Mouse (Mus musculus) MN1 (cell line): Measurements from ENCODE around the gene Lins1.
A peak's percentile ranks its signal among the peaks of the same experiment; 100 is the strongest.

Experiments used
- DNase-seq: peaks from one replicate; pipeline ENCODE4 v3.0.0-alpha.2; 2016; ENCODE audit warnings: low spot score

The Lins1 gene

DNA sequence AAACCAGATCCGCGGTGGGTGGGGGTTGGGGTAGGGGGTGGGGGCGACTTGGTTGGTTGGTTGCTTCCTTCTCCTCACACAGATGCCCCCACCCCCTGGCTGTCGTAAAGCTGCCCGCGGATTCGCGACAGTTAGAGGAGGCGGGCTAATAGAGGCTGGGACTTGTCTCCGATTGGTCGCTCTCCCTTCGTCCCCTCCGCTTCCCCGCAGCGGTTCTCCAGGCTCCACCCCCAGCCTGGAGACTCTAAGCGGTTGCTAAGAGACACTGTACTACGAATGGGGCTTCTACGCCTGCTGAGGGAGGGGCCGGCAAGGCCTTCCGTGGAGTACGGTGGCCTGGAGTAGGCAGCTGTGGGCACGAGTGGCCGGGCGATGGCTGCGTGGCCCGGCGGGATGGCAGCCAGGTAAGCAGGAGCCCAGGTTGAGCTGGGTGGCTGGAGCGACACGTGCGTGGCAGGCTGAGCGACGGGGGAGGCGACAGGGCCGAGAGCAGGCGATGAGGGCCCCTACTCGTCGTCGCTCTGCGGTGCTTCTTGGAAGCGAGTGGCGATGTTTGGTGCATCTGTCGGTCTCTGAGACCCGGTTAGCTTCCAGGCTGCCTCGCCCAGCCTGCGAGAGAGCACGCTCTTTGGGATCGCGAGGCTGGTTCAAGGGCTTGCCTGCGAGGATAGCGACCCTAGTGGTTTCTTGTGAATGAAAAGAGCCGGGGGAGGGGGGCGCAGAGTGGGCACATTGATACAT is at the start of gene Lins1:
Gene Lins1, plus strand, starts transcription at position 270 of the 741 bp plus-strand sequence.
- DNase-seq = peak; percentile 98

DNA sequence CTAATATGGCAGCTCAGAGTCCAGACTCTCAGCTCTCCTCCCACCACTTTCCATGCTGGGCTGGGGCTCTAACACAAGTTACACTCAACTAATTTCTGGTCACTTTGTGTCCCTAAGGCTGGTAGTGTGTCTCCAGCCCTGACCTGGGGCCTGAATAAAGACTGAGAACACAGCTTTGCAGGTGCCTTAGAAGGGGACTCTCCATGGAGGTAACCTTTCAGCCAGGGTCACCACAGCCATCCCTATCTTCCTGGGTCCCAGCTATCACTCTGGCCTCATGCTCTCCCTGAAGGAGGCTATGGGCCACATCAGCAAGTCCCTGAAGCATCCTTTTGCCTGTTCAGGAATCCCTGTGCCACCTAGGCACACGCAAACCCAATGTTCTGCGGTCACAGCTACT is 44.0 kb upstream of the Lins1 start:
- DNase-seq = no peak

DNA sequence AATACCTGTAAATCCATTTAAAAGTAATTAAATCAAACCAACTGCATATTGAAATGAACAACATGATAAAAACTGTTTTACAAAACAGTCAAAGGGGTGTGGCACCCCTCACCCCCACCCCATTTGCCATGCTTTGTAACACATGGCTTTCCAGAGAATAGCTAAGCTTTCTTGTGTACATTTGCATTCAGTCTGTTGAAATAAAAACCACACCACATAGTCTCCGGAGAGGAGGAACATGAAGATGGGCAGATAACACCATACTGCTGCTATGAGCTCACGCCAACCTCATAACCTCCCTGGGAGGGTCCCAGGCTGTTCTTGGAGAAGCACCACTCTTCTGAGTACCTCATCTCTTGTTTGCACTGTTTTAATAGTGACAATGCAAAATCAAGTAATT is 40.5 kb upstream of the Lins1 start:
- no peak for DNase-seq

DNA sequence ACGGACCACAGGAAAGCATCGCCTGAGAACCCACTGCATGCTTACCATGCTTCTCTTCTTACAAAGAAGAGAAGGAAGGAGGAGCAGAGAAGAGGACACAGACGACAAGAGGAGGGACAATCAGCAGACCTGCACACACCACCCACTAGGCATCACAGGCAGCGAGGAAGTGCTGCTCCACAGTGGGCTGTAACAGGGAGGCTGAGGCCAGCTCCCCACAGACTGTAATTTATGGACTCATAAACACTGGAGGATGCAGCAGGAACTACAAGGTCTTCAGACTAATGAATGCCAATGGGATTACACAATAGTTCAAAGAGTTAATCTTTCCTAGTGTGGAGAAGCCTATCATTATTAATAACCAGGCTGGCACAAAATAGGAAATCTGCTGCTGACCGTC is 38.8 kb upstream of the Lins1 start:
- no peak for DNase-seq

DNA sequence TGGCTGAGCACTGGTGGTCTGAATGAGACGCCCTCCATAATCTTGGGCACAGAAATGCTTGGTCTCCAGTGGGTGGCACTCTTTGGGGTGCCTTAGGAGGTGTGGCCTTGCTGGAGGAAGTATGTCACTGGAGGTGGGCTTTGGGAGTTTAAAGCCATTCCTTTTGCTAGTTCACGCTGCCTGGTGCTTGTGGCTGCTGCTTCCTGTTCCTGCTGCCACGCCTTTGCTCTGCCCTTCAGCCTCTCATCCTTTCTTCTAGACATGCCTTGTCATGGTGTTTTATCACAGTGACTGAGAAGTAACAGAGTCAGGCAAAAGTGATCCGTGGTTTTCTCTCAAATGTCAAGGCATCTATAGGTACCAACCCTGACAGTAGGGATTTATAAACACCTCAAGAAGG is 37.5 kb upstream of the Lins1 start:
- DNase-seq = no peak

DNA sequence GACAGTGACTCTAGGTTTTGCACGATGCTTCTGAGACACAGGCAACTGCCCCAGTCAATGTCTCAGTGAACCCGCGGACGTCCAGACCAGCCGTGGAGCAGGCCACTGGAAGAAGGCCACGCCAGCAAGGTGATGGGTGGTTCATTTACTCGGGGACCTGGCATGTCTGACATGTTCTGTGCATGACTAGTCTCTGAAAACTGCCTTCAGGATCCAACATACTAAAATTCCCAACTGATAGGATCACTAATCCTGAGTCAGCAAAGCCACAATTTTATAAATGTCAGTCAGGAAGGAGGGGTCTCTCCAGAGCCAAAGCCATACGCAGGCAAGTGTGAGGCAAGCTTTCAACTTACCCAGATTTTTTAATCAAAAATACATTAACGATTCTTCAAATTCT is 36.1 kb upstream of the Lins1 start:
- DNase-seq = no peak

DNA sequence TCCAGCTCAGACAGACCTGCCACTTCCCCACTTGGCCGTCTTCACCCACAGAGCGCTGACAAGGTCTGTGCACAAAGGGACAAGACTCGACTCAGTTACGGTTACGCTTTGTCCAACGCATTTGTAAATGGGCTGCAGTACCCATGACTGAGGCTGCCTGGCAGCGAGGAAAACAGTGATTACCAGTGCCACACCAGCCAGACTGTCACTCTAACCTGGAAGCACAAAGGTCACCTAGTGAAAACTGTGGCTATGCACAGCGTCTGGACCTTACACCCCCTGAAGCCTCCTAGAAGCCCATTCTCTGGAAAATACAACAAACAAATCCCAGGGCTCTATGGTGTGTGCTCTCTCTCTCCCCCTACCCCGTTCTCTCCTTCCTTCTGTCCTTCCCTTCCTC is 34.2 kb upstream of the Lins1 start:
- no peak for DNase-seq

DNA sequence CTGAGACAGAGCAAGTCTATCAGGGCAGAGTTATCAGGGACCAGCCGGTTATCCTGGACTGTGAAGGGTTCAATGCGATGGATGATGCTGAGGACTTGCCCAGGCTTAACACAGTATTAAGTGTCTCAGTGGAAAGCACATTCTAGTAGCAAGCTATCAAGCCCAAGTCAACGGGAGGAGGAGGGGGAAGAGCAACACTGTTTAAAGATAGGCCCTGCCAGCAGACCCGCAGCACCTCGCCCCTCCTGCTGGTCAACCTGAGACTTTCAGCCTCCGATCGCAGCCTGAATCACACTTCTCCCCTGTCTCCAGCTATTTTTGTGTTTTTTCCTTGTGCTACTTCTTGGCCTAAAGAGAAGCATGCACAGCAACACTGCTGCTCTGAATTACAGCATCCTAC is 29.4 kb upstream of the Lins1 start:
- peak; percentile 9 for DNase-seq

DNA sequence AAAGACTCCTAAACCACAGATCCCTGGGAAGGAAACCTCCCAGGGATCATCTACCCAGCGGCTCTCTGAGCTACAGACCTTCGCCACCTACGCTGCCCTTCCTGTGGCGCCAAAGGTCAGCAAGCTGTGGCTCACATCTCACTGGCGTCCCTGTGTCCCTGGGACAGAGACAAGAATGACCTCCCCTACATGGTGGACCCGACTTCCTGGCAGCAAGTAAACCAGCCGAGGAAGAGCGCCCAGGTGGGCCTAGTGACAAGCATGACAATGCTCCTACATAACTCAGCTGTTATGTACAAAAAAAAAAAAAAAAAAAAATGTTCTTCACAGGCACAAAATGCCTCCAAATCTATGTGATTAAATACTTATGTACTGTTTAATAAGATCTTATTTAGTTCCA is 28.7 kb upstream of the Lins1 start:
- no peak for DNase-seq

DNA sequence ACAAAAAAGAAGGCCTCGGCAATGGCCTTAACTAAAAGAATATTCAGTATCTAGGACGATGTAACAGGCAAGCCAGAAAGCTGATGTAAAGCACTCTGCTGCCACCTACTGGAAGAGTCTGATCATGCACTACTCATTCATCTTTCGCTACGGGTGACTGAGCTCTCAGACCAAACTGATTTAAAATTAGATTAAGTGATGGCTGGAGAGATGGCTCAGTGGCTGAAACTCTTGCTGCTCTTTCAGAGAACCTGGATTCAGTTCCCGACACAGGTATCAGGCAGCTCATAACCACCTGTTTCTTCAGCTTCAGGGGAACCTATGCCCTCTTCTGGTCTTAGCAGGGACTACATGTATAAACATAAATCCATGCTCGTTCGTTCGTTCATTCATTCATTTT is 28.1 kb upstream of the Lins1 start:
- DNase-seq = peak; percentile 82

DNA sequence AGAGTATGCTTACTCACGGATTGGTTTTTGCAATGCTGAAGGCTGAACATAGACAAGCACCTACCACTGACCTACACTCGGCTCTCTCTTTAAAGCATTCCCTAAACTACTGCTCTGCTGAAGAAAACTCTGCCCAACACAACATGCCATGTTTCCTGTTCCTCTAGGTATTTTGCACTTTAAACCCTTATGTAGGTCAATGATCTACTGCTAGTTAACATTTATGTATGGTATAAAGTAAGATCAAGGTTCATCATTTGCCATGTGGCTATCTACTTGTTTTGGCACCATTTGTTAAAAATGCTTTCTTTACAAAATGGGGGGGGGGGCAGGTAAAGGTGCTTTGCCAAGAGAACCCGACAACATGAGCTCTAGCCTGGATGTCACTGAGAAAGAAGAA is 26.1 kb upstream of the Lins1 start:
- no peak for DNase-seq

DNA sequence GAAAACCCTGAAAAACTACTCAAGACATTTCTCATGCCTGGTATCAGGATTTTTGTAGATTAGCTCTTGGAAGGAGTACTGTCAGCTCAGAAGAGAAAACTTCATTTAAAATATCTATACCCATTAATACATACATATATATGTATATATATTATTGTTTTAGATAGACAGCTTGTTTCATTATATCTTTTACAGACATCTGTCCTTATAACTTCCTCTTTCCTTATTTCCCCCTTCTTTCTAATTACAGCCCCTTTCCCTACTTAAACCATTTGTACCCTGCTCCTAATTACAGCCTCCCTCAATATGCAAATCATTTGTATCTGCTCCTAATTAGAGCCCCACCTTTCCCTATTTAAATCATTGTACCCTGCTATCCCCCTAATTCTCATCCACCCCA is 22.6 kb upstream of the Lins1 start:
- DNase-seq = no peak

DNA sequence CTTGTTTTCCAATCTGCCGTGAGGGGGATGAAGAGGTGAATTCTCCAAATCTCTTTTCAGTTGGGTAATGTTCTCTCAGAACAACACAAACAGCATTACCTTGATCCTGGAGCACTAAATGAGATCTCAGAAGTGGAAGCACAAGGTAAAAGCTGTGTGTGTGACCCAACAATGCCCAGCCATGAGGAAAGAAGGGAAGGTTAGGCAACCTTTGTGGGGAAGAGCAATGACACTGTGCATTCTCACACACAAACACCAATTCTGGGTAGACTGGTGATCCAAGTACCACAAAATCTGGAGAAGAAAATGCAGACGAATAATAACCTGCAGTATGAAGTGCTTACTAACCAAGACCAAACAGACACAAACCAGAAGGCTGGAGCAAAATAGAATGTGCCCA is 13.9 kb upstream of the Lins1 start:
- DNase-seq = no peak

DNA sequence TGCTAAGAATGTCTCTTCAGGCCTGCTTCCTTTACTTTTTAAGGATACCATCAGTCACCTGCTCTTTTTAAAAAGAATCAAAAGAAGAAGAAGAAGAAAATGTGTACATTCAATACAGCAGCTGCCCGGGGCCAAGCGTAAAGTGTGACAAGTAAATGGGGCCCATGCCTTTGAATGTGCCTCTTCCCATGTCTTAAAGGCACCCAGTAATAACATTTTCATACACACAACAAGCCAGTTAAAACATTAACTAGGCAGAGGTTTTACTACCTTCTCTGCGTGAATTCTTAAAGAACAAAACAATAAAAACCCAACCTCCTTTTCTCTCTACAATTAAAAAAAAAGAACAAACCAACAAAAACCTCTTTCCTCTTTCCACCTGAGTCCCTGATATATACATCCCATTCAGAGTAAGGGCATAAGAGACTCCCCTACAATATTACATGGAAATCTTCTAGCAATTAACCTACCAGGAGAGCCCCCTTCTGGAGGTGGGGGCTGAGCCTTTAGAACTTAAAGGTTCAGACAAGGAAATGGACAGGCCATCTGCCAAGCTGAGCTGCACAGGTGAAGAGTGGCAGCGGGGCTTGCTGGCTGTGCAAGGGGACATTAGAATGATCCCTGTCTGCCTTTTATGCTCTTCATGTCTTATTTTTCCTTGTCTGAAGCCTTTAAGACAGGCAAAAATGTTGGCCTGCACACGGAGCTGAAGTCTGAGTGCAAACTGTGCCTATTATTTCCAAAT is 7.4 kb upstream of the Lins1 start:
- DNase-seq = no peak

DNA sequence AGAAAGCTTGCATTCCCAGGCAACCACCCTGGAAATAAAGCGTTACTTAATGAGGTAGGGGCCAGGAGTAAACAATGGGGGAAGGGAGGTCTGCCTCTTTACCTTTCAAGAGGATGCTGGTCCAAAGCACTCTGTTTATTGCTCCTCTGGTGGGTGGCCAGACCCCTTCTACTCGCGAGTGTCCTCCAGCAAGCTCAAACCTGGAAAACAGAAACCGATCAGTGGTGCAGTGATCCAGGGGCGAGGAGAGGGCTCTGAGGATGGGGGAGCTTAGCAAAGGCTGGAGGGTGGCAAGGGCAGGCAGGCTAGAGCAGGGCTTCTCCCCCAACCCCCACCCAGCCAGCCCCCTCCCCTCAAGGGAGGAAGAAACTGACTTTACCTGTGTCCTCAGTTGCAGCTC is 968 bp upstream of the Lins1 start:
- DNase-seq = peak; percentile 15

DNA sequence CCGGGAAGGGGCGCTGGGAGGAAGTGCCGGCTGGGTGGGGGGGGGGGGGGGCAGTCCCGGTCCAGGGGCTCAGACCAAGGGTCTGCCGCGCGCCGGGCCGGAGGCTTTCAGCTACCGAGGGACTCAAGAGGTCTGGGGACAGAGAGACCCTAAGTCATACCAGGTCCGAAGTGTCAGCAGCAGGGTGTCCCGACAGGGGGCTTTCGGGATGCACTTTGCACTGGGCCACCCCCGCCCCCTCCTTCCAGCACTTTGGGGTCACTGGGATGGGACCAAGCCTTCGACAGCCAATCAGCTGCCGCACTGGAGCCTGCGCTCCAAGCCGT is 432 bp upstream of the Lins1 start, which contains the start of gene Asb7:
Gene Asb7, minus strand, starts transcription at position 303 of the 326 bp plus-strand sequence.
- no peak for DNase-seq

DNA sequence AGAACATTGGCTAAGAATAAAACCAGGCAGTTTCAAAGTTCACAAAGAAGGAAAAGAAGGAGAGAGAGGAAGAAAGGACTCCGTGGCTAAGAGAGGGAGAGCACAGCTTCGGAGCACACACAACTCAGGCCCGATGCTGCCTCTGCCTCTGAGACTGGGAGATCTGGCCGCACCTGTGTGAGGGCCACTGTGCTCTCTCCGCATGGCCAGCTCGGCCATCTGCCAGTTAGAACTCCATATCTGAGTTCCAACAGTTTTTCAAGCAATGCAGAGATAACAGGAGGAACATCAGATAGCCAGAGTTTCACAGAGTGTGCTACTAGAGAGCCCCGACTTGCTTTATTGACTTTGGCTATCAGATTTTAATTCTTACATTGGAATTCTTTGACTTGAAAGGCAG is 4.8 kb downstream of the Lins1 start:
- no peak for DNase-seq

DNA sequence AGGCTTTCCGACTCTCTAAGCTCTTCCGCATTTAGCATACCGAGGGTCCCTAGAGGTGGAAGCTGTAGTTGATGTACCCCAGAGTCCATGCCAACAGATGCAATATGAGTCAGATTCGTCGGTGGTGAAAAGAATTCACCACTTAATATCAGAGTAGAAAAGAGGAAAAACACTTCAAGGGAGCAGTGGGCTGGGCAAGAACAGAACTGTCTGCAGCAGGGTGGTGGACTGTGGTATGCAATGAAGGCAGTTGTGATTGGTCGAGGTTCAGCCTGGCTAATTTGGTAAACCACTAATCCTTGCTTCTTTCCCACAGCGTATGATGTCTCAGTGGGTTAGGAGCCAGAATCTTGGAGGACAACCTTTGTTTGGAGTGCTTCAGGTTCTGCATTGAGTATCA is 13.0 kb downstream of the Lins1 start:
- no peak for DNase-seq

DNA sequence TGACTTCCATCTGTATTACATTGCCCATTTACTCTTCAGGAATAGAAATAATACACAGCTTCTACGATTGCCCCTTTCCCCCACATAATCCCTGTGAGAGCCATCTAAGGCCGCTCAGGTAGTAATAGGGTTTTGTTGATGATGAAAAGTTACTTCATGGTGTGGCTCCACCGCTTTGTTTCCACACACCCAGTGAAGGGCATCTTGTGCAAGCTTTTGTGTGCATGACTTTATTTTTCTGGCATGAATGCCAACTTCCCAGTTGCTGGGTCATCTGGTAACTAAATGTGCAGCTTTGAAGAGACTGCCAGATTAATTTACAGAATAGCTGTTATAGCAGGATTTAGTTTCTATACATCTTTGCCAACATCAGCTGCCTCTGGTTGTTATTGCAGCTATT is 14.9 kb downstream of the Lins1 start:
- no peak for DNase-seq

DNA sequence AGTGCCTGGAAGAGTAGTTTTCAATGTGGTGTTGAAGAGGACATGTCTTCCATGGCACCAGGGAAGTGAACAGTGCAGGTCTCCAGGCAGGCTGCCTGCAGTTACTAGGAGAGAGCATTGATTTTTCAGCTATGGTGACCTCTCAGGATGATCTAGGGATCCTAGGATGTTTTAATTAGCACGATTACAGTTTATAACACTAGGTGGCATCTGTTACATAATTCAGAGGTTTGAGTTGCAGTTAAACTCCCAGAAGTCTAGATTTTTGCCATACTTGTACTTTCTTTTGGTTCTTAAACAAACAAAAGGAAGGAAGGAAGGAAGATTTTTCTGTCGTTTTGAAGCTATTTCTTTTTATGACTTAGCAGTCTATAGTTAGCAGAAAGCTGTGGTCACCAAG is 21.5 kb downstream of the Lins1 start:
- DNase-seq = peak; percentile 35

DNA sequence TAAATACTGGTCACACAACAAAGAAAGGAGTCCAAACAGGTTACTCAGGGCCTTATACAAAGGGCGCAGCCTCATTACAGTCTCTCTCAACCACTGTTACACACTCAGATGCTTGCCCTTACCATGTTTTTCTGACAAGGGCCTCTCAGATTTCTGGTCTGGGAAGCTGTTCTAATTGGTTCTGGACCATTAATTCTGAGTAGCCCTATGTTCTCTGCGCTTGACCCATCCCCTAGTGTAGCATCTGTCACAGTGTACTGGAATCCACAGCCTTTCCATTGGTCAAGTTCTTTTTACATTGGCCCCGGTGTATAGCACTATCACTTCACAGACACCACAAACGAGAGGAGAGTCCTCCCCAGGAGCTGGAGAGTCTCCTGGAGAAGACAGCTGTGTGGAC is 34.8 kb downstream of the Lins1 start:
- no peak for DNase-seq

DNA sequence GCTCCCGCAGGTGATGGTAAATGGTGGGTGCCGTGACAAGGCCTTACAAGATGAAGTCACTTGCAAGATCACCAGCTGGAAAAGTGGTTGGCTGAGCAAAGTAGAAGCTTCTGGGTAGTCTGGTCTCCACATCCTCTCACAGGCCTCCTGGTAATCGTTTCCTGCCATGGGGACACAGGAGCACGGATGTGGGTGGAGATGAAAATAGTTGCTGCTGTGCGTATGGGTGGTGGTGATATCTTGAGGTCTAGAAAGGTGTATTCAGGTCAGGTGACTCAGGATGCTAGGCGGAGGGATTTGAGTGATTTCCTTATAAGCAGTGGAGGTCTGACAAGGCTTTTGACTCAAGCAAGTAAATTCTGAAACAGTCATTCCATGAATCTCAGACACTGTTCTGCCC is 35.3 kb downstream of the Lins1 start:
- DNase-seq = no peak

DNA sequence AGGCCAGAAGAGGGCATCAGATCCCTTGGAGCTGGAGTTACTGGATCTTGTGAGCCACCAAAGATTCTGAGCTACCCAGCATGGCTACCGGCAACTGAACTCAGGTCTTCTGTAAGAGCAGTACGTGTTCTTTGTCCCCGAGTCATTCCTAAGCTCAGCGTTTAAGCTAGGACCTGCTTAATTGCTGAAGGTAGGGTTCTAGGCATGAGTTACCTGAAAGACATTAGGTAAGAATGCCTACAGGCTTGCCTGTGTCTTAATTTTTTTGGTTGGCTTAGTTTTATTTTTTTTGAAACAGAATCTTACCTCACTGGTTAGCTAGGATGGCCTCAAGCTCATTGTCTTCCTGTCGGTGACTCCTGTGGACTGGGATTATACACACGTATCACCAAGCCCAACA is 38.4 kb downstream of the Lins1 start:
- no peak for DNase-seq

DNA sequence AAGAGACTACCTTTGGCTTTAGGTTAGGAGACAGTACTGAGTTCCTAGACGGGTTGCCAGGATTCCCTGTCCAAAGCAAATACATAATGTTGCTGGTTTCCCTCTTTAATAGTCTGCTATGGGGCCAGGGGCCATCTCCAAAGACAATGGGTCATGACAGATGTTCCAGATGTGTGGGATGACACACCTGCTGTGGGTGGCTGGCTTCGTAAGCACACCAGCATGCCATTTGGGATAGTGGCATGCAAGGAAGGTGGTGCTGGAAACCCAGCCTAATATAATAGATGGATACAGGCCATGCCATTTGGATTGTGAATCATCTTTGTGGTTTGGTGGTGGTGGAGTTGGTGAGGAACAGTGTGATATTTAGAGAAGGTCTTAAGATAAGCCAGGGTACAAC is 39.5 kb downstream of the Lins1 start:
- no peak for DNase-seq
